Mouse (Mus musculus) bone marrow, adult 2 months (tissue): ENCODE data around the gene Gphn. TPM values are rescaled to one million over a fixed set of nuclear protein-coding genes. Genes with fewer than 3 reads are reported as not detected.
"Not testable (repeated sequence)": the region's sequence is repeated elsewhere in the genome, so short reads cannot be mapped to it uniquely, and the experiment has no call there.

Experiments
- H3K27ac ChIP-seq: fragments of 200-500 bp; 2 replicates; pipeline ENCODE4 v1.5.1; 2012; ENCODE audit warnings: low read depth, mild to moderate bottlenecking, control low read depth, inconsistent platforms, low read length; ENCODE audit not compliant: control insufficient read depth, poor library complexity, insufficient read depth
- H3K4me1 ChIP-seq: fragments of 200-500 bp; 2 replicates; pipeline ENCODE4 v1.6.1; 2011; ENCODE audit warnings: low read length; ENCODE audit not compliant: control insufficient read depth, insufficient read depth
- H3K4me3 ChIP-seq: fragments of 200-500 bp; replicated peaks from 2 replicates; pipeline ENCODE3; 2011; ENCODE audit warnings: mild to moderate bottlenecking, low read depth, low read length, control low read depth; ENCODE audit not compliant: control insufficient read depth
- CTCF ChIP-seq: fragments of 200-500 bp; IDR thresholded peaks from 2 replicates; pipeline ENCODE4 v1.5.1; 2011; ENCODE audit warnings: low read length, control low read depth; ENCODE audit not compliant: control insufficient read depth, insufficient read depth
- POLR2A ChIP-seq: fragments of 200-500 bp; IDR thresholded peaks from 2 replicates; pipeline ENCODE4 v1.6.1; 2011; ENCODE audit warnings: low read depth, mild to moderate bottlenecking, control low read depth, low read length, borderline replicate concordance; ENCODE audit not compliant: control insufficient read depth
- WGBS: fragments of 180-500 bp; shearing (Covaris S2); methylation state at CpG from one replicate; pipeline ENCODE4 v1.1.7; 2018; 5-methylcytosine and 5-hydroxymethylcytosine counted together
- polyA plus RNA-seq: library from polyadenylated mRNA; stranded (reverse); fragments of >200 nt; gene quantifications from 2 replicates; pipeline ENCODE4 v1.2.4, GENCODE M21; 2011; ENCODE audit warnings: low replicate concordance; ENCODE audit not compliant: missing spikeins, insufficient read depth, insufficient read length

Gene Gphn
- polyA plus RNA-seq, 1 experiment, result 3.7 TPM

GRCm38 (mm10) chr12:78277386-78277785 is 51.2 kb downstream of the Gphn start:
- Histone ChIP-seq H3K4me3 (no peak overlapping the region), H3K4me1 (no peaks in the 10 kb centered on the region), H3K27ac (no peak overlapping the region)
- TF ChIP-seq POLR2A (no peak), CTCF (no peak)
- 62% methylated on average over 2 of the region's 2 CpGs for WGBS

GRCm38 (mm10) chr12:78290384-78290783 is 64.2 kb downstream of the Gphn start:
- WGBS, result 88% methylated on average over 1 of the region's 1 CpGs

GRCm38 (mm10) chr12:78298824-78299398 is 72.7 kb downstream of the Gphn start:
- TF ChIP-seq CTCF (no peak), POLR2A (no peak)
- Histone ChIP-seq H3K4me3 (no peak overlapping the region), H3K27ac (no peak overlapping the region), H3K4me1 (no peaks in the 10 kb centered on the region)
- WGBS, result 82% methylated on average over 1 of the region's 1 CpGs

More at GRCm38 (mm10) chr12:78290384-78290783, 64.2 kb downstream of the Gphn start:
- H3K27ac ChIP-seq, result no peak overlapping the region
- no peaks in the 10 kb centered on the region for H3K4me1 ChIP-seq
- H3K4me3 ChIP-seq, result no peak overlapping the region
- TF ChIP-seq POLR2A (no peak), CTCF (no peak)

GRCm38 (mm10) chr12:78315106-78315505 is 88.9 kb downstream of the Gphn start:
- no peak for TF ChIP-seq CTCF
- no peak for TF ChIP-seq POLR2A
- Histone ChIP-seq H3K4me3 (no peak overlapping the region), H3K27ac (no peak overlapping the region), H3K4me1 (no peaks in the 10 kb centered on the region)

- TF ChIP-seq CTCF (no peak), POLR2A (no peak)
- WGBS, result 65% methylated on average over 4 of the region's 4 CpGs
- no peak overlapping the region for H3K4me3 ChIP-seq
- no peak overlapping the region for H3K27ac ChIP-seq
- H3K4me1 ChIP-seq, result no peaks in the 10 kb centered on the region
Measured at GRCm38 (mm10) chr12:78327946-78328345, 101.8 kb downstream of the Gphn start.

GRCm38 (mm10) chr12:78332107-78332506 is 105.9 kb downstream of the Gphn start:
- H3K27ac ChIP-seq, result no peak overlapping the region
- no peak overlapping the region for H3K4me3 ChIP-seq
- no peaks in the 10 kb centered on the region for H3K4me1 ChIP-seq
- TF ChIP-seq CTCF (no peak), POLR2A (no peak)
- WGBS, result 51% methylated on average over 3 of the region's 3 CpGs

GRCm38 (mm10) chr12:78356472-78356871 is 130.3 kb downstream of the Gphn start:
- under 1% methylated on average over 2 of the region's 2 CpGs for whole genome bisulfite sequencing
- no peak overlapping the region for H3K4me3 ChIP-seq
- H3K27ac ChIP-seq, result no peak overlapping the region
- TF ChIP-seq CTCF (no peak), POLR2A (no peak)
- no peaks in the 10 kb centered on the region for H3K4me1 ChIP-seq

GRCm38 (mm10) chr12:78389267-78389666 is 163.1 kb downstream of the Gphn start:
- Histone ChIP-seq H3K27ac (no peak overlapping the region), H3K4me1 (no peaks in the 10 kb centered on the region), H3K4me3 (no peak overlapping the region)
- TF ChIP-seq CTCF (no peak), POLR2A (no peak)

- H3K27ac ChIP-seq, result no peak overlapping the region
- 90% methylated on average over 1 of the region's 1 CpGs for WGBS
- no peak overlapping the region for H3K4me3 ChIP-seq
- no peaks in the 10 kb centered on the region for H3K4me1 ChIP-seq
- TF ChIP-seq POLR2A (no peak), CTCF (no peak)
Measured at GRCm38 (mm10) chr12:78395297-78395696, 169.1 kb downstream of the Gphn start.

GRCm38 (mm10) chr12:78407518-78407917 is 181.3 kb downstream of the Gphn start:
- 80% methylated on average over 7 of the region's 7 CpGs for WGBS
- not testable (repeated sequence) for H3K4me3 ChIP-seq, H3K4me1 ChIP-seq, H3K27ac ChIP-seq
